Mouse (Mus musculus) embryo, embryonic 11 days (tissue): ENCODE measurements at regions not wholly inside any gene's neighbourhood (a gene's known extent, or its start where the extent isn't known, plus 50 kb on each side); places are given as distances from the start of the nearest gene placed in this dataset.

Experiments used
- DNase-seq: peaks from one replicate; pipeline ENCODE4 v3.0.0-alpha.2; 2015

DNA sequence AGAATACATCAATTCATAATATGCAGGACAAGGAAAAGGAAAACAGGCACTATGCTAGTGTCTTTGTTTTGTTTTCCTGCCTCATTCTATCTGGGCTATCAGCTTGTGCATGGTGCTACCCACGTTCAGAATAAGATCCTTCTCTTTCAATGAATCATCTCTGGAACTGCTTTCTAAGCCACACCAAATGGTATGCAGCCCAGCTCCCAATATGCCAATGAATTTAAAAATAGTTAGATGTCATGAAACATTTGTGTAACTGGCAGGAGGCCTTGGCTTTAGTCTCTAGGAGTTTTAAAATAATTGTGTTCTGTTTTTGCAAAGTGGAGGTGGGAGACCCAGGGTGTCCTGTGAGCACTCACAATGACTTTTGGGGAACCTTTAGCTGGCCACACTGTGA lies 603.1 kb upstream of the Sema6d start:
- no peak for DNase-seq

DNA sequence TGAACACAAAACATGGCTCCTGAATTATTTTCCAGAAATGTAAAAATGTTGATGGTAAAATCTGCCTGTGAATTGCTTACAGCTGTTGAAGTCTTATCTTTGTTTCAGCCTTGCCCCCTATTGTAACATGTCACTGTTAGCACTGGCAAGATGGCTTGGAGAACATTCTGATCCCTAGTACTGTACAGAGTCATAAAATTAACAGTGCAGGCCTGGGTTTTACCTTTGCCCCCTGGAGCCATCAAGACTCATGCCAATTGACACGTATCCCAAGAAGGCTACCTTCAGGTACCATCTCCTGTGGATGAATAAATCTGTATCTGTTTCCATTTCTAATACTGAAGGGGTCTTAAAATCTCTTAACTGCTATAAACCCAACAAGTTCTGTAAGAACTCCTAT lies 583.6 kb upstream of the Sema6d start:
- no peak for DNase-seq

DNA sequence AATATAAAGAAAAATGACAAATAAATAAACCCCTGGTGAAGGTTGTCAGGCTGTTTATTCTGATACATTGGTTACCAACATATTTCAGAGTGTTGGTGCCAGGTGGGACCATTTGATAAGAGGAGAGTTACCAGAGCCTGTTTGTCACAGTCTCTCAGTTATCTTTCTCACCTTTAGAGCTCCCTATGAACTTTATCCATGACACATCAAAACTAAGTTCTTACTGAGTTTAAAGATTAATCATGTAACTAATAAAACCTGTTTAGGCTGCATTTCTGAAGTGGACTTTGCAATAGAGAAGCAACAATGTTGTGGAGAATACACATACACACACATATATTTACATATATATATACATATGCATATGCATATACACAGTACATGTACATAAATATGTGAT lies 582.7 kb upstream of the Sema6d start:
- DNase-seq = no peak

DNA sequence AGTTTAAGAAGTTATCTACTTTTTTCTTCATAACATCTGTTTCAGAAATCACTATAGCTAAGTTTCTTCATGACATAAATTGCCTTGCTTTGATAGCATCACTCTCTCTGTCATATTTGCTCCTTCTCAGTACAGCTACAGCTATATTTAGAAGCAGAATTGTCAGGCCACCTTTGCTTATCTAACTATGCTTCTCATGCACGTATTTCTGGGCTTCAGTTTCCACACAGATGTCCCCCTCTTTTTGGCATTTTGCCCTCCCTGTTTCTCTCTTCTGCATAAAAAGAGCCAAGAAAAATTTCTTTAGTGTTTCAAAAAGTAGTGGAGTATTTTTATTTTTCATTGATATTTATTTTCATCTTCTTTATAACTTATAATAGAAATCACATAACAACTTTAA lies 560.9 kb upstream of the Sema6d start:
- no peak for DNase-seq

DNA sequence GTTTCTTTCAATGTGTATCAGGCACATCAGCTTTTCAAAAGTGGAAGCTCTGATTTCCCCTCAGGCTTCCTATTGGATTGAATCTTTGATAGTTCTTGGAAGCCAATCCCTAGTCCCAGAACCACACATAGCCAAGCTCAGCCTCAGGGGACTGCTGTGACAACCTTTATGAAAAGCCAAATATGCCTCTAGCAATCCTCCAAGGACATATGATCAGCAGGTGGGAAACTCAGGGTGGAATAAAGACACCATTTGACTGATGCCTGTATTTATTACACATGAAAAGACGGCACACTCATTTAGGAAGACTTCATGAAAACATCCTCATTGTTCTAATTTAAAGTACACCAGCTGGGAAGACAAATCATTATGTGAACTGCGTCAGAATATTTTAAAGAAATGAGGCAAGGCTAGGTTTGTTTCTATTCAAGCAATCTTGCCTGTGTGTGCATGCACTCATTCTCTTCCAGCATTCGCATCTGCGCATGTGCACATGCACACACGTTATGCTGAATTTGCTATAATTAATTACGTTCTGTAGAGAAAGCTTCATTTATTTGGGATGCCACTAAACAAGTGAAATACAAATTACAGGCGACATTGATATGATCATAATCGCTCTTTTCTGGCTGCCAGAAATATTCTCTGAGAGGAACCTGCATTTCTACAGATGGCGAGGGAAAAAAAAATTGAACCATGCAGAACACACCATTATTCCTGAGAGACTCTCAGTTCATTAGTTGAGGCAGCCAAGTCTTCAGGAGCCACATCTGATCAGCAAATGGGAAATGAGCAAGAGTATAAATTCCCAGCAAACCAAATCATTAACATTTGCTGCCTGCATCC lies 556.6 kb upstream of the Sema6d start:
- DNase-seq = no peak

DNA sequence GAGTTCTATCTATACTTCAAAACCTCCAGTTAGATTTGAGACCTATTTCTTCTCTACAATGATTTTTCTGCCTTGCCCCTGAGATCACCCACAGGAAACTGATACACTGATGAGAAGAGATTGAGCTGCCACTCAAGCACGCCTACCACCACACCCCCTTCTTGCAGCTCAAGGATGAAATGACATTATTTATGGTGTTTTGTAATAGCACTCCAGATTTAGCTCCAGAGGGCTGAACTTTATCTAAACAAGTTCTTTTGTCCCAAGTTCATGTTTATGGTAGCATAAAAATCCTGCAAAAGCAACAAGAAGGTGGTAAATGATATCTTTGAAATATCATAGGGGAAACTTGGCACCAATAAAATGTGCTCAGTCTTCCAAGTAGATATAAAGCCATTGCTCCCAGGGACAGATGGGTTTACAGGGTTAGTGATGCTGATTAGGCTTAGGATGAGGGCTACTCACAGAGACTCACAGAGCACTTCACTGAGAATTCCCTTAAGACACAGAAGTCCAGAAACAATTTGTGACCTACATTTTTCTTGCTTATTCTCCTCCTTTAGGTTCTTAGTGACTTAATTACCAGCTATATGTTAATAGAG lies 538.4 kb upstream of the Sema6d start:
- DNase-seq = no peak

DNA sequence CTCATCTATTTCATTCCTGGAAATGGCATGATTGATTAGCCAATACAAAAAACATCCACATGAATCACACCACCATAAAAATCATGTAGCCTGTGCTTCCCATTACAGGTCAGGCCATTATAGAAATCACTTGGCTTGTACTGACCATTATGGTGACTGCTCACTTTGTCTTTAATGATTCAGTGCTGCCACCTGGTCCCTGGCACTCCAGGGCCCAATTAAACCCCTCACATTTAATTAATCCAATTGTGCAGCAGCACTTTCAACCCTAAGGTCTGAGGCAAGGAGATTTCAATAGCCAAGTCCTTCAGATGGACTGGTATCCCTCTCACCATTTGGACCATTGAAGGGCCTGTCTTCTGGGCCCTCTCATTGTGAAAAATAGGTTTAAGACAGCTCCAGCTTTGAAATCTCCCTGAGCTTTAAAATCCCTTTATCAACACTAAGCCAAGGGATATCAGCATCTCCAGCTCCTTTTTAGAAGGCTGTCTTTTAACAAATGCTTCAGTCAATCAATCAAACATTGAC lies 531.6 kb upstream of the Sema6d start:
- DNase-seq = no peak
